Mouse (Mus musculus): ENCODE measurements at regions not wholly inside any gene's neighbourhood (a gene's known extent, or its start where the extent isn't known, plus 50 kb on each side); places are given as distances from the start of the nearest gene placed in this dataset.

DNA sequence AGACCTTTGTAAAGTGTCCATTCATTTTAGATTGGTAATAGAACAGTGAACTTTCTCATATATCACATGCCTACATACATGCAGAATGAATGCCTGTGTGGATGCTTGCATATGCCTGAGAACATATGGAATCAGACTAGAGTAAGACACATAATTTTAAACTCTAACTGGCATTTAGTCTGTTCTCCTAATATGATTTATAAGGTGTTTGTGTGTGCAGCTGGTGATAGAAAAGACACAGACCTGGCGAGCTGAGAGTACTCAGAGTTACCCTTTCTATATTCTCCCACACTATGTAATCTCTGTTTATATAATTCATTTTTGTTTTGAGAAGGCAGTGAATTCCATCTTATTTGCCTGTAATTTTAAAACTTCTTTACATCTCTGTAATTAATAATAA lies 517.4 kb upstream of the Fam241a start:
- H3K9ac ChIP-seq (ENCODE audit: low read length): no peak overlapping the region
- H3K36me3 ChIP-seq (ENCODE audit: control insufficient read depth, insufficient read depth, low read length): no peaks in the 10 kb centered on the region
- TF ChIP-seq CTCF (IDR thresholded peaks at IDR 0.05; ENCODE audit: low read depth): no peak
- no peak for TF ChIP-seq EP300 (optimal IDR thresholded peaks at IDR 0.05)
- H3K4me2 ChIP-seq (replicated peaks; ENCODE audit: low read depth): no peak overlapping the region
- ATAC-seq (ENCODE audit: low FRiP score, low TSS enrichment): no peak
- H3K27ac ChIP-seq (replicated peaks): no peak overlapping the region
- H3K27me3 ChIP-seq (ENCODE audit: control insufficient read depth, insufficient read depth, low read length): no peaks in the 10 kb centered on the region
- no peaks in the 10 kb centered on the region for H3K9me3 ChIP-seq (ENCODE audit: control insufficient read depth, low read length)
- no peaks in the 10 kb centered on the region for H3K4me1 ChIP-seq (replicated peaks; ENCODE audit: control insufficient read depth, insufficient read depth)
- WGBS: 37% methylated on average over 1 of the region's 1 CpGs
- H3K4me3 ChIP-seq (ENCODE audit: low read depth, low read length): no peak overlapping the region
- no peak for DNase-seq (ENCODE audit: low spot score)

DNA sequence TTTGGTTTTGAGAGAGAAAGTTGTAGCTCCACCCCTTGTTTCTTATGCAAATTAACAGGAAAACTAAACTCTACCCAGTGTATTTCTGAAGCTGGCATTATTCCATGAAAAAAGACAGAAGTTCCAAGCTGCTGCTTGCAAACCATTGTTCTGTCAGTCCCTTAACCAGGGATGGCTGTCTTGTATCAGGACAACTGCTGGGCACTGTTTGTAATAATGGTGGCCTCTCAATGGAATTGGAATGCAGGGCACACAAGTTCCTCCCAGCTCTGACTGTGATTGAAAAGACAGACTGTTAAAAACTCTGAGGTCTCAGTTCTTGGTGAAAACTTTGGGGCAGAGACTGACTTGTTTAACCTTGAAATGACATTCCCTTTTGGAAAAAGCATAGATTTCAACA lies 516.0 kb upstream of the Fam241a start:
- H3K9ac ChIP-seq (ENCODE audit: low read length): no peak overlapping the region
- H3K27me3 ChIP-seq (ENCODE audit: control insufficient read depth, insufficient read depth, low read length): no peaks in the 10 kb centered on the region
- no peaks in the 10 kb centered on the region for H3K4me1 ChIP-seq (replicated peaks; ENCODE audit: control insufficient read depth, insufficient read depth)
- H3K27ac ChIP-seq (replicated peaks): no peak overlapping the region
- H3K4me2 ChIP-seq (replicated peaks; ENCODE audit: low read depth): no peak overlapping the region
- TF ChIP-seq CTCF (IDR thresholded peaks at IDR 0.05; ENCODE audit: low read depth) (no peak), EP300 (optimal IDR thresholded peaks at IDR 0.05) (no peak)
- no peaks in the 10 kb centered on the region for H3K36me3 ChIP-seq (ENCODE audit: control insufficient read depth, insufficient read depth, low read length)
- DNase-seq (ENCODE audit: low spot score) (no peak), ATAC-seq (ENCODE audit: low FRiP score, low TSS enrichment) (no peak)
- no peak overlapping the region for H3K4me3 ChIP-seq (ENCODE audit: low read depth, low read length)
- no peaks in the 10 kb centered on the region for H3K9me3 ChIP-seq (ENCODE audit: control insufficient read depth, low read length)

- ATAC-seq (ENCODE audit: low FRiP score, low TSS enrichment): no peak
- H3K27me3 ChIP-seq (ENCODE audit: control insufficient read depth, insufficient read depth, low read length): no peaks in the 10 kb centered on the region
- H3K9me3 ChIP-seq (ENCODE audit: control insufficient read depth, low read length): no peaks in the 10 kb centered on the region
- H3K4me3 ChIP-seq (ENCODE audit: low read depth, low read length): no peak overlapping the region
- no peak for TF ChIP-seq EP300 (optimal IDR thresholded peaks at IDR 0.05)
- no peak for TF ChIP-seq CTCF (IDR thresholded peaks at IDR 0.05; ENCODE audit: low read depth)
- no peak overlapping the region for H3K9ac ChIP-seq (ENCODE audit: low read length)
- H3K27ac ChIP-seq (replicated peaks): no peak overlapping the region
- no peak overlapping the region for H3K4me2 ChIP-seq (replicated peaks; ENCODE audit: low read depth)
- no peaks in the 10 kb centered on the region for H3K4me1 ChIP-seq (replicated peaks; ENCODE audit: control insufficient read depth, insufficient read depth)
- 89% methylated on average over 3 of the region's 3 CpGs for WGBS
- no peaks in the 10 kb centered on the region for H3K36me3 ChIP-seq (ENCODE audit: control insufficient read depth, insufficient read depth, low read length)
- DNase-seq (ENCODE audit: low spot score): no peak
These were observed 498.7 kb upstream of the Fam241a start for GRCm38 (mm10) chr3:128394805-128395204.

- no peaks in the 10 kb centered on the region for H3K36me3 ChIP-seq (ENCODE audit: control insufficient read depth, insufficient read depth, low read length)
- no peaks in the 10 kb centered on the region for H3K4me1 ChIP-seq (replicated peaks; ENCODE audit: control insufficient read depth, insufficient read depth)
These were observed 484.5 kb upstream of the Fam241a start for GRCm38 (mm10) chr3:128380579-128380978.

GRCm38 (mm10) chr3:128369521-128370127 lies 473.5 kb upstream of the Fam241a start:
- H3K9me3 ChIP-seq (ENCODE audit: control insufficient read depth, low read length): no peaks in the 10 kb centered on the region

More at GRCm38 (mm10) chr3:128380579-128380978, 484.5 kb upstream of the Fam241a start:
- TF ChIP-seq CTCF (IDR thresholded peaks at IDR 0.05; ENCODE audit: low read depth) (no peak), EP300 (optimal IDR thresholded peaks at IDR 0.05) (no peak)
- ATAC-seq (ENCODE audit: low FRiP score, low TSS enrichment): no peak
- Histone ChIP-seq H3K4me3 (ENCODE audit: low read depth, low read length) (no peak overlapping the region), H3K4me2 (replicated peaks; ENCODE audit: low read depth) (no peak overlapping the region), H3K27ac (replicated peaks) (no peak overlapping the region), H3K27me3 (ENCODE audit: control insufficient read depth, insufficient read depth, low read length) (no peaks in the 10 kb centered on the region), H3K9ac (ENCODE audit: low read length) (no peak overlapping the region), H3K9me3 (ENCODE audit: control insufficient read depth, low read length) (no peaks in the 10 kb centered on the region)
- no peak for DNase-seq (ENCODE audit: low spot score)
- 86% methylated on average over 4 of the region's 4 CpGs for WGBS

DNA sequence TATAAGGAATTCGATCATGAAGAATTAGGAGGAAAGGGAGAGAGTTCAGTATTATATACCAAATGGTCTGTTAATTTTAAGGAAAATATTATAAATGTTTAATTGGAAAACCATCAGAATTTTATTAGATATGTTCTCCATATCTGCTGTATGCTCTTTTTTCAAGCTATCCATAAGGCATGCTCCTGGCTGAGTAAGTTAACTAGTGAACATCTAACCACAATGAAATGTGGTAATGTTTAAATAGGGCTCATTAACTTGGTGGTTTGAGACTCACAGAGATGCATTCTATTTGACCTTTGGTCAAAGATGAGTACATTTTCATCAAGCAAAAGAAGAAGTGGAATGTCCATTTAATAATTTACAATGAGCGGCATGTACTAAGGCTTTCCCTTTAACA lies 466.2 kb upstream of the Fam241a start:
- Histone ChIP-seq H3K9ac (ENCODE audit: low read length) (no peak overlapping the region), H3K4me2 (replicated peaks; ENCODE audit: low read depth) (no peak overlapping the region), H3K4me3 (ENCODE audit: low read depth, low read length) (no peak overlapping the region), H3K4me1 (replicated peaks; ENCODE audit: control insufficient read depth, insufficient read depth) (no peaks in the 10 kb centered on the region), H3K36me3 (ENCODE audit: control insufficient read depth, insufficient read depth, low read length) (no peaks in the 10 kb centered on the region), H3K27me3 (ENCODE audit: control insufficient read depth, insufficient read depth, low read length) (no peaks in the 10 kb centered on the region), H3K27ac (replicated peaks) (no peak overlapping the region), H3K9me3 (ENCODE audit: control insufficient read depth, low read length) (no peaks in the 10 kb centered on the region)
- no peak for DNase-seq (ENCODE audit: low spot score)
- no peak for ATAC-seq (ENCODE audit: low FRiP score, low TSS enrichment)
- WGBS: 81% methylated on average over 2 of the region's 2 CpGs
- TF ChIP-seq CTCF (IDR thresholded peaks at IDR 0.05; ENCODE audit: low read depth) (no peak), EP300 (optimal IDR thresholded peaks at IDR 0.05) (no peak)

More at GRCm38 (mm10) chr3:128369521-128370127, 473.5 kb upstream of the Fam241a start:
- TF ChIP-seq CTCF (IDR thresholded peaks at IDR 0.05; ENCODE audit: low read depth) (no peak), EP300 (optimal IDR thresholded peaks at IDR 0.05) (no peak)
- H3K4me2 ChIP-seq (replicated peaks; ENCODE audit: low read depth): no peak overlapping the region
- no peak overlapping the region for H3K4me3 ChIP-seq (ENCODE audit: low read depth, low read length)
- H3K27me3 ChIP-seq (ENCODE audit: control insufficient read depth, insufficient read depth, low read length): no peaks in the 10 kb centered on the region
- H3K36me3 ChIP-seq (ENCODE audit: control insufficient read depth, insufficient read depth, low read length): no peaks in the 10 kb centered on the region
- no peak overlapping the region for H3K9ac ChIP-seq (ENCODE audit: low read length)
- ATAC-seq (ENCODE audit: low FRiP score, low TSS enrichment) (no peak), DNase-seq (ENCODE audit: low spot score) (no peak)
- no peak overlapping the region for H3K27ac ChIP-seq (replicated peaks)
- H3K4me1 ChIP-seq (replicated peaks; ENCODE audit: control insufficient read depth, insufficient read depth): no peaks in the 10 kb centered on the region
- 46% methylated on average over 5 of the region's 5 CpGs for WGBS

Measured in stomach, postnatal 0 days (tissue).